Mouse (Mus musculus) embryonic fibroblast, embryonic 13.5 days (primary cell): ENCODE measurements around the gene Ccdc152.

Experiments
- CTCF ChIP-seq: IDR thresholded peaks from 2 replicates; pipeline ENCODE4 v1.5.1; 2011; ENCODE audit warnings: mild to moderate bottlenecking, control low read depth, low read length, moderate library complexity, borderline replicate concordance; ENCODE audit not compliant: insufficient read depth
- POLR2A ChIP-seq: IDR thresholded peaks from 2 replicates; pipeline ENCODE4 v1.6.1; 2011; ENCODE audit warnings: low read depth, mild to moderate bottlenecking, control low read depth, low read length, moderate library complexity

GRCm38 (mm10) chr15:3346682-3347081 lies 43.4 kb upstream of the Ccdc152 start:
- TF ChIP-seq POLR2A (no peak), CTCF (no peak)
